Mouse (Mus musculus): Measurements from ENCODE around the gene Pskh1.
A peak's percentile ranks its signal among the peaks of the same experiment; 100 is the strongest.

The Pskh1 gene

GRCm38 (mm10) chr8:105961101-105961500 lies 60.9 kb downstream of the Pskh1 start:
- DNase-seq: no peak

- no peak for DNase-seq
These were observed 61.3 kb downstream of the Pskh1 start for GRCm38 (mm10) chr8:105961536-105961935.

GRCm38 (mm10) chr8:105964506-105965265 lies 64.4 kb downstream of the Pskh1 start:
- no peak for DNase-seq

GRCm38 (mm10) chr8:105965266-105965904 lies 65.1 kb downstream of the Pskh1 start:
- peak; percentile 65 for DNase-seq

GRCm38 (mm10) chr8:105965905-105966341 lies 65.7 kb downstream of the Pskh1 start, which contains the start of gene Slc12a4:
Slc12a4 (minus strand) TSS chr8:105966097.
- DNase-seq: peak; percentile 85

- peak; percentile 41 for DNase-seq
These were observed 66.6 kb downstream of the Pskh1 start for GRCm38 (mm10) chr8:105966692-105967311.

GRCm38 (mm10) chr8:105969367-105969766 lies 69.1 kb downstream of the Pskh1 start:
- DNase-seq: no peak

GRCm38 (mm10) chr8:105971019-105971720 lies 70.9 kb downstream of the Pskh1 start:
- DNase-seq: no peak

- no peak for DNase-seq
These were observed 75.1 kb downstream of the Pskh1 start for GRCm38 (mm10) chr8:105975363-105975762.

GRCm38 (mm10) chr8:105979325-105979724 lies 79.1 kb downstream of the Pskh1 start, which contains the start of gene Dpep3:
Dpep3 (minus strand) TSS chr8:105979429.
- DNase-seq: no peak

- no peak for DNase-seq
These were observed 80.9 kb downstream of the Pskh1 start for GRCm38 (mm10) chr8:105981146-105981545.
